Mouse (Mus musculus): ENCODE results near the gene Tuba1c. TPM values are rescaled to one million over a fixed set of nuclear protein-coding genes. Genes with fewer than 3 reads are reported as not detected.

The Tuba1c gene
- total and polyA plus RNA-seq, 3 experiments = 129 to 163 TPM; not detected in 1

GRCm38 (mm10) chr15:99083258-99083657 is 53.6 kb downstream of the Tuba1c start:
- Histone ChIP-seq H3K36me3 (ENCODE audit: control insufficient read depth in 1 of 2, insufficient read depth in 2 of 2, low read length in 2 of 2) (peaks cover 0 to 9% of the 10 kb centered on the region in 2 experiments; a peak in 2 of 4 replicates), H3K9ac (ENCODE audit: control insufficient read depth, low read depth, low read length, poor library complexity, severe bottlenecking) (no peak overlapping the region), H3K79me2 (ENCODE audit: control insufficient read depth, insufficient read depth, low read length, poor library complexity) (no peaks in the 10 kb centered on the region), H3K4me1 (ENCODE audit: control insufficient read depth in 1 of 2, insufficient read depth in 2 of 2, low read length in 2 of 2) (no peaks in the 10 kb centered on the region), H3K27me3 (ENCODE audit: control insufficient read depth in 1 of 2, insufficient read depth in 2 of 2, low read length in 2 of 2) (no peaks in the 10 kb centered on the region), H3K4me3 (ENCODE audit: control insufficient read depth in 1 of 2, insufficient read depth in 1 of 2, low read depth in 2 of 2, low read length in 2 of 2) (no peak overlapping the region), H3K9me3 (replicated peaks; ENCODE audit: insufficient read depth, low read length) (no peaks in the 10 kb centered on the region), H3K27ac (ENCODE audit: control insufficient read depth, low read depth, low read length) (no peak overlapping the region)
- DNase-seq (ENCODE audit: low read depth, low spot score) = peak; percentile 78
- TF ChIP-seq ZC3H11A (IDR thresholded peaks at IDR 0.05; ENCODE audit: low read depth, low read length) = peak; percentile 57
- peak; percentile 72 to 88 (median 72) for TF ChIP-seq CTCF (IDR thresholded peaks at IDR 0.05 in 2 of 3, conservative IDR thresholded peaks at IDR 0.05 in 1 of 3; ENCODE audit: control insufficient read depth in 1 of 3, insufficient read depth in 1 of 3, low read depth in 2 of 3, low read length in 3 of 3, poor library complexity in 1 of 3, severe bottlenecking in 1 of 3)
- TF ChIP-seq JUND (IDR thresholded peaks at IDR 0.05; ENCODE audit: low read depth, low read length) = no peak
- no peak for TF ChIP-seq ZKSCAN1 (IDR thresholded peaks at IDR 0.05; ENCODE audit: low read depth, low read length)
- TF ChIP-seq HCFC1 (IDR thresholded peaks at IDR 0.05; ENCODE audit: low read depth, low read length) = 0 out of 2 replicates have a peak, but pooled peaks have one; percentile 34
- TF ChIP-seq GABPA (IDR thresholded peaks at IDR 0.05; ENCODE audit: low read depth, low read length) = no peak
- TF ChIP-seq CHD2 (IDR thresholded peaks at IDR 0.05; ENCODE audit: low read length) = no peak
- no peak for TF ChIP-seq TCF12 (IDR thresholded peaks at IDR 0.05; ENCODE audit: low read depth, low read length)
- peak; percentile 62 for TF ChIP-seq SMC3 (IDR thresholded peaks at IDR 0.05; ENCODE audit: low read depth, low read length)
- peak; percentile 72 for TF ChIP-seq RAD21 (IDR thresholded peaks at IDR 0.05; ENCODE audit: low read depth, low read length)
- TF ChIP-seq MEF2A (IDR thresholded peaks at IDR 0.05; ENCODE audit: extremely low read depth, insufficient replicate concordance, low read depth, low read length, poor library complexity, severe bottlenecking) = no peak
- 0 out of 2 replicates have a peak, but pooled peaks have one; percentile 37 for TF ChIP-seq SIN3A (IDR thresholded peaks at IDR 0.05; ENCODE audit: low read length)
- TF ChIP-seq MYB (IDR thresholded peaks at IDR 0.05; ENCODE audit: low read depth, low read length) = no peak
- TF ChIP-seq GATA1 (IDR thresholded peaks at IDR 0.05; ENCODE audit: low read depth, low read length) = no peak

DNA sequence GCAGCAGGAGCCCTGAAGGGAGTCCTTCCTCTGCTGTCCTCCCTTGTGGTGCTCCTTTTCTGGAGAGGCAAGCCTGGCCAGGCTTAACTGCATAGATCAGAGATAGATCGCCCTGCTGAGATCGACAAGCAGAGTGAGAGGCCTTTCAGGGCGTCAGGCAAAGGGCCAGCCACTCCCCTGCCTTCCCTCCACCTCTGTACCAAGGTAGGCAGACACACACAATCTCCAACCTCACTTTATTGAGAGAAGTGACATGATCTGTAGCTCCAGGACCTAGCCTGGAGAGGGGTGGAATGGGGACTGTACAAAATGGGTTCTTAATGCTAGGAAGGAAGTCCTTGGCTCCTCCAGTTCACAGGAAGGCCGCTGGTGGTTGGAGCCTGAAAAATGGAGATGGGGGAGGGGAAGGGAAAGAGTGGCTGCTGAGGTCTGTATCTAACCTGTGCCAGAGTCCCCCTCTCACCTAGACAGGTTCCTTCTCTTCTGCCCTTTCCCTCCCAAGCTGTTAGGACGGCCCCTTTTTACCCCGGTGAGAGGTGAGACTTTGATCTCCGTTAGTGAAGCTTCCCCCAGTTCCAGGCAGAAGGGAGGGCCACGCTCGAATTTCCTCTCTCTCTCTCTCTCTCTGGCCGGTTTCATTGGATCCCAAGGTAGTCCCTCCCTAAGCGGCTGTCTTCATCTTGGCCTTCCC is 54.3 kb downstream of the Tuba1c start:
- DNase-seq (ENCODE audit: low read depth, low spot score) = no peak
- Histone ChIP-seq H3K9me3 (replicated peaks; ENCODE audit: insufficient read depth, low read length) (no peaks in the 10 kb centered on the region), H3K79me2 (ENCODE audit: control insufficient read depth, insufficient read depth, low read length, poor library complexity) (no peaks in the 10 kb centered on the region), H3K27ac (ENCODE audit: control insufficient read depth, low read depth, low read length) (no peak overlapping the region), H3K4me3 (ENCODE audit: control insufficient read depth in 1 of 2, insufficient read depth in 1 of 2, low read depth in 2 of 2, low read length in 2 of 2) (no peak overlapping the region), H3K4me1 (ENCODE audit: control insufficient read depth in 1 of 2, insufficient read depth in 2 of 2, low read length in 2 of 2) (no peaks in the 10 kb centered on the region), H3K27me3 (ENCODE audit: control insufficient read depth in 1 of 2, insufficient read depth in 2 of 2, low read length in 2 of 2) (no peaks in the 10 kb centered on the region), H3K9ac (ENCODE audit: control insufficient read depth, low read depth, low read length, poor library complexity, severe bottlenecking) (no peak overlapping the region), H3K36me3 (ENCODE audit: control insufficient read depth in 1 of 2, insufficient read depth in 2 of 2, low read length in 2 of 2) (peaks cover 0 to 9% of the 10 kb centered on the region in 2 experiments; a peak in 2 of 4 replicates)
- peak; percentile 88; the same call in 1 of the 2 replicates for TF ChIP-seq POLR2AphosphoS2 (IDR thresholded peaks at IDR 0.05; ENCODE audit: low read length)
- TF ChIP-seq ZMIZ1 (IDR thresholded peaks at IDR 0.05; ENCODE audit: low read depth, low read length) = peak; percentile 21; the same call in 1 of the 2 replicates
- no peak for TF ChIP-seq TCF12 (IDR thresholded peaks at IDR 0.05; ENCODE audit: low read depth, low read length)
- TF ChIP-seq CHD1 (IDR thresholded peaks at IDR 0.05; ENCODE audit: low read depth, low read length) = no peak
- peak in 1 of 2 experiments; percentile 49; a peak in 1 of 4 replicates for TF ChIP-seq POLR2A (IDR thresholded peaks at IDR 0.05; ENCODE audit: control insufficient read depth in 1 of 2, insufficient read depth in 1 of 2, low read depth in 1 of 2, low read length in 2 of 2, poor library complexity in 1 of 2)
